Mouse (Mus musculus) lung, embryonic 15.5 days (tissue): Measurements from ENCODE around the gene Ankmy1. TPM values are rescaled to one million over a fixed set of nuclear protein-coding genes. Genes with fewer than 3 reads are reported as not detected.
A peak's percentile ranks its signal among the peaks of the same experiment; 100 is the strongest.

Experiments used
- ATAC-seq: fragments of 200-750 bp; cut with Nextera tagmentation; 2 replicates; pipeline ENCODE4 v1.8.0; 2017; ENCODE audit warnings: moderate number of reproducible peaks, borderline replicate concordance; ENCODE audit not compliant: low FRiP score, low TSS enrichment; ENCODE audit errors: extremely low read depth
- H3K27ac ChIP-seq: fragments of 300-500 bp; sonication (generic); 2 replicates; pipeline ENCODE4 v1.5.1; 2015; ENCODE audit warnings: moderate library complexity, mild to moderate bottlenecking, inconsistent platforms
- H3K27me3 ChIP-seq: fragments of 300-500 bp; sonication (generic); 2 replicates; pipeline ENCODE4 v1.6.1; 2015; ENCODE audit warnings: inconsistent platforms
- H3K36me3 ChIP-seq: fragments of 300-500 bp; sonication (generic); 2 replicates; pipeline ENCODE4 v1.6.1; 2015; ENCODE audit warnings: inconsistent platforms
- H3K4me1 ChIP-seq: fragments of 300-500 bp; sonication (generic); 2 replicates; pipeline ENCODE4 v1.6.1; 2015; ENCODE audit warnings: inconsistent platforms
- H3K4me2 ChIP-seq: fragments of 300-500 bp; sonication (generic); 2 replicates; pipeline ENCODE4 v1.6.1; 2015; ENCODE audit warnings: inconsistent platforms, mild to moderate bottlenecking, moderate library complexity
- H3K4me3 ChIP-seq: fragments of 300-500 bp; sonication (generic); 2 replicates; pipeline ENCODE4 v1.5.1; 2015; ENCODE audit warnings: mild to moderate bottlenecking, inconsistent platforms
- H3K9ac ChIP-seq: fragments of 300-500 bp; sonication (generic); 2 replicates; pipeline ENCODE4 v1.6.1; 2015; ENCODE audit warnings: inconsistent platforms
- H3K9me3 ChIP-seq: fragments of 300-500 bp; sonication (generic); 2 replicates; pipeline ENCODE4 v1.6.1; 2016; ENCODE audit warnings: inconsistent platforms
- WGBS: fragments of 180-500 bp; shearing (Covaris S2); methylation state at CpG from one replicate; pipeline ENCODE4 v1.1.7; 2015; 5-methylcytosine and 5-hydroxymethylcytosine counted together
- polyA plus RNA-seq: library from polyadenylated mRNA; unstranded; fragments of >200 nt; fragmentation: Nextera tagmentation; extraction: Ambion mirVana; gene quantifications from 2 replicates; pipeline ENCODE4 v1.2.1, GENCODE M21; 2015

Gene Ankmy1
- polyA plus RNA-seq, 1 experiment from 2014 or later = 0.27 TPM

GRCm38 (mm10) chr1:92852450-92852849 is 50.3 kb downstream of the Ankmy1 start:
- no peak for ATAC-seq
- no peak overlapping the region for H3K4me3 ChIP-seq
- H3K9me3 ChIP-seq = no peaks in the 10 kb centered on the region
- peaks cover 9% of the 10 kb centered on the region for H3K27me3 ChIP-seq
- WGBS = 85% methylated on average over 2 of the region's 2 CpGs
- no peak overlapping the region for H3K27ac ChIP-seq
- H3K4me1 ChIP-seq = peaks cover 7% of the 10 kb centered on the region; the same call in 1 of the 2 replicates
- 0 out of 2 replicates have a peak, but pooled peaks cover 8% of the 10 kb centered on the region for H3K36me3 ChIP-seq
- H3K9ac ChIP-seq = no peak overlapping the region
- no peak overlapping the region for H3K4me2 ChIP-seq

- H3K4me1 ChIP-seq = peaks cover 7% of the 10 kb centered on the region; the same call in 1 of the 2 replicates
- H3K27ac ChIP-seq = no peak overlapping the region
- no peak overlapping the region for H3K4me3 ChIP-seq
- H3K27me3 ChIP-seq = peaks cover 9% of the 10 kb centered on the region
- no peak for ATAC-seq
- no peak overlapping the region for H3K4me2 ChIP-seq
- no peak overlapping the region for H3K9ac ChIP-seq
- H3K9me3 ChIP-seq = no peaks in the 10 kb centered on the region
- no peaks in the 10 kb centered on the region for H3K36me3 ChIP-seq
- 52% methylated on average over 13 of the region's 13 CpGs for WGBS
Observed at GRCm38 (mm10) chr1:92849938-92850574, 52.6 kb downstream of the Ankmy1 start.

- no peaks in the 10 kb centered on the region for H3K9me3 ChIP-seq
- peaks cover 9% of the 10 kb centered on the region for H3K27me3 ChIP-seq
- WGBS = 75% methylated on average over 2 of the region's 2 CpGs
- no peak overlapping the region for H3K4me2 ChIP-seq
- H3K36me3 ChIP-seq = no peaks in the 10 kb centered on the region
- no peak overlapping the region for H3K9ac ChIP-seq
- peaks cover 7% of the 10 kb centered on the region; the same call in 1 of the 2 replicates for H3K4me1 ChIP-seq
- H3K4me3 ChIP-seq = no peak overlapping the region
- ATAC-seq = no peak
- no peak overlapping the region for H3K27ac ChIP-seq
Observed at GRCm38 (mm10) chr1:92849491-92849890, 53.2 kb downstream of the Ankmy1 start.

GRCm38 (mm10) chr1:92847873-92848839 is 54.5 kb downstream of the Ankmy1 start:
- H3K27ac ChIP-seq = no peak overlapping the region
- H3K9me3 ChIP-seq = no peaks in the 10 kb centered on the region
- peak overlapping the region; percentile 49 for H3K4me2 ChIP-seq
- no peak for ATAC-seq
- no peak overlapping the region for H3K9ac ChIP-seq
- H3K4me3 ChIP-seq = peak overlapping the region; percentile 23; the same call in 1 of the 2 replicates
- WGBS = 9% methylated on average over 41 of the region's 41 CpGs
- H3K4me1 ChIP-seq = peaks cover 7% of the 10 kb centered on the region; the same call in 1 of the 2 replicates
- H3K36me3 ChIP-seq = no peaks in the 10 kb centered on the region
- peaks cover 9% of the 10 kb centered on the region for H3K27me3 ChIP-seq

GRCm38 (mm10) chr1:92845889-92846288 is 56.8 kb downstream of the Ankmy1 start:
- H3K4me2 ChIP-seq = no peak overlapping the region
- 68% methylated on average over 7 of the region's 7 CpGs for WGBS

GRCm38 (mm10) chr1:92841427-92841826 is 61.3 kb downstream of the Ankmy1 start:
- Histone ChIP-seq H3K4me2 (no peak overlapping the region), H3K27ac (no peak overlapping the region), H3K36me3 (no peaks in the 10 kb centered on the region), H3K4me1 (no peaks in the 10 kb centered on the region), H3K4me3 (no peak overlapping the region), H3K9ac (no peak overlapping the region), H3K9me3 (no peaks in the 10 kb centered on the region), H3K27me3 (no peaks in the 10 kb centered on the region)
- 68% methylated on average over 3 of the region's 3 CpGs for whole genome bisulfite sequencing
- ATAC-seq = no peak

More at GRCm38 (mm10) chr1:92845889-92846288, 56.8 kb downstream of the Ankmy1 start:
- no peaks in the 10 kb centered on the region for H3K9me3 ChIP-seq
- H3K4me1 ChIP-seq = peaks cover 7% of the 10 kb centered on the region; the same call in 1 of the 2 replicates
- no peak overlapping the region for H3K9ac ChIP-seq
- H3K27ac ChIP-seq = no peak overlapping the region
- no peaks in the 10 kb centered on the region for H3K36me3 ChIP-seq
- no peak for ATAC-seq
- H3K27me3 ChIP-seq = peaks cover 9% of the 10 kb centered on the region
- H3K4me3 ChIP-seq = no peak overlapping the region

- Histone ChIP-seq H3K9ac (no peak overlapping the region), H3K27me3 (no peaks in the 10 kb centered on the region), H3K36me3 (no peaks in the 10 kb centered on the region), H3K9me3 (no peaks in the 10 kb centered on the region), H3K4me2 (no peak overlapping the region), H3K4me1 (no peaks in the 10 kb centered on the region), H3K4me3 (no peak overlapping the region), H3K27ac (no peak overlapping the region)
- ATAC-seq = no peak
- 77% methylated on average over 8 of the region's 8 CpGs for WGBS
Observed at GRCm38 (mm10) chr1:92840231-92840890, 62.3 kb downstream of the Ankmy1 start.

- H3K4me2 ChIP-seq = no peak overlapping the region
- no peaks in the 10 kb centered on the region for H3K27me3 ChIP-seq
- H3K9ac ChIP-seq = no peak overlapping the region
- no peaks in the 10 kb centered on the region for H3K9me3 ChIP-seq
- 71% methylated on average over 7 of the region's 7 CpGs for WGBS
- no peaks in the 10 kb centered on the region for H3K36me3 ChIP-seq
- no peak for ATAC-seq
- H3K4me3 ChIP-seq = no peak overlapping the region
- H3K4me1 ChIP-seq = no peaks in the 10 kb centered on the region
- H3K27ac ChIP-seq = no peak overlapping the region
Observed at GRCm38 (mm10) chr1:92839211-92839610, 63.5 kb downstream of the Ankmy1 start.

- ATAC-seq = no peak
- Histone ChIP-seq H3K4me3 (no peak overlapping the region), H3K36me3 (no peaks in the 10 kb centered on the region), H3K9ac (no peak overlapping the region), H3K9me3 (no peaks in the 10 kb centered on the region), H3K4me2 (no peak overlapping the region), H3K27me3 (peaks cover 6% of the 10 kb centered on the region; the same call in 1 of the 2 replicates), H3K4me1 (peaks cover 8% of the 10 kb centered on the region), H3K27ac (no peak overlapping the region)
- WGBS = 68% methylated on average over 14 of the region's 14 CpGs
Observed at GRCm38 (mm10) chr1:92837931-92838833, 64.5 kb downstream of the Ankmy1 start.

GRCm38 (mm10) chr1:92833987-92834706 is 68.6 kb downstream of the Ankmy1 start:
- Histone ChIP-seq H3K4me3 (no peak overlapping the region), H3K27me3 (peaks cover 24% of the 10 kb centered on the region), H3K4me1 (peaks cover 25% of the 10 kb centered on the region), H3K36me3 (no peaks in the 10 kb centered on the region), H3K9ac (no peak overlapping the region), H3K4me2 (no peak overlapping the region), H3K27ac (no peak overlapping the region), H3K9me3 (no peaks in the 10 kb centered on the region)
- 63% methylated on average over 7 of the region's 7 CpGs for WGBS
- no peak for ATAC-seq
